Mouse (Mus musculus): ENCODE measurements around the gene Tgfa.

GRCm38 (mm10) chr6:86180617-86181016, 14.4 kb upstream of the Tgfa start:
- no peak for TF ChIP-seq CTCF (IDR thresholded peaks at IDR 0.05 in 2 of 3, conservative IDR thresholded peaks at IDR 0.05 in 1 of 3; ENCODE audit: control insufficient read depth in 1 of 3, insufficient read depth in 1 of 3, low read depth in 2 of 3, low read length in 3 of 3, poor library complexity in 1 of 3, severe bottlenecking in 1 of 3)
- TF ChIP-seq USF2 (IDR thresholded peaks at IDR 0.05; ENCODE audit: borderline replicate concordance in 1 of 2, insufficient read depth in 1 of 2, low read depth in 1 of 2, low read length in 2 of 2): no peak
- no peak for TF ChIP-seq MAZ (IDR thresholded peaks at IDR 0.05; ENCODE audit: low read depth, low read length)
- no peak for TF ChIP-seq KAT2A (conservative IDR thresholded peaks at IDR 0.05; ENCODE audit: low read depth, low read length)
- TF ChIP-seq EP300 (IDR thresholded peaks at IDR 0.05; ENCODE audit: low read depth in 1 of 2, low read length in 2 of 2): no peak
- TF ChIP-seq POLR2A (IDR thresholded peaks at IDR 0.05; ENCODE audit: control insufficient read depth in 1 of 2, insufficient read depth in 1 of 2, low read depth in 1 of 2, low read length in 2 of 2, poor library complexity in 1 of 2): no peak
- no peak for TF ChIP-seq SMC3 (IDR thresholded peaks at IDR 0.05; ENCODE audit: low read depth, low read length)
- no peak for TF ChIP-seq POLR2AphosphoS2 (IDR thresholded peaks at IDR 0.05; ENCODE audit: low read length)
- TF ChIP-seq CHD2 (IDR thresholded peaks at IDR 0.05; ENCODE audit: low read length): no peak
- TF ChIP-seq JUND (IDR thresholded peaks at IDR 0.05; ENCODE audit: low read depth, low read length): no peak
- TF ChIP-seq USF1 (IDR thresholded peaks at IDR 0.05; ENCODE audit: low read depth, low read length): no peak
- TF ChIP-seq NRF1 (IDR thresholded peaks at IDR 0.05; ENCODE audit: insufficient read depth, low read depth, low read length, poor library complexity, severe bottlenecking): no peak
- TF ChIP-seq GATA1 (IDR thresholded peaks at IDR 0.05; ENCODE audit: low read depth, low read length): no peak

All from MEL (cell line).